Mouse (Mus musculus): Measurements from ENCODE around the gene Ap1s1.
A peak's percentile ranks its signal among the peaks of the same experiment; 100 is the strongest.

DNA sequence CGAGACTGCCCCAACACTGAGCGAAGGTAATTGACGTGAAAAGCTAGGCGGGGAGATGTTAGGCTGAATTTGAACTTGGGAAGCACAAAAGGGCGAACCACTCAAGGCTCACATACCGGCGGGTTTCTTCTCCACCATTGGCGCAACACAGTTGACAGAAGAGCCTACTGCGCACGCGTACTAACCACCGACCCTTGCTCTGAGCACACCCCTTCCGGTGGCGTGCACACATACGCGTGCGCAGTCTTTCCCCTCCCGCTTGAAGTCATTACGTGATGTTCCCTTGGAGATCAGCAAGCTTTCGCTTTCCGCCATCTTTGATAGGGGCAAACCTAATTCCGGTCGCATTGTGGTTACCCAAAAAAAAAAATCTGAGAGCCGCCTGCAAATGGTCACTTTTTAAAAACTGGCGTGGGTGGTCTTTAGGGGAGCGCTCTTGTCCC lies 59.2 kb downstream of the Ap1s1 start, which contains the start of gene Plod3:
- TF ChIP-seq CTCF (IDR thresholded peaks at IDR 0.05; ENCODE audit: extremely low read depth, insufficient read depth, insufficient read length, insufficient replicate concordance) (no peak), POLR2A (IDR thresholded peaks at IDR 0.05; ENCODE audit: low read depth, low read length) (peak; percentile 31; the same call in 1 of the 2 replicates)

All from spleen, adult 2 months (tissue).